In genomic region chr2:131982546-131983196, GRCm38 (mm10) we compare ENCODE assay signal across 9 mouse cellular contexts. TPM values are rescaled to one million over a fixed set of nuclear protein-coding genes. Genes with fewer than 3 reads are reported as not detected.
DNase-seq lines count a peak whose midpoint lies in the region; ATAC-seq lines count a peak whose summit lies in the region.
"Had no signal": no experiment of that assay in that cellular context is flagged by ENCODE, and none has a peak within 500 bp of the region (broad histone marks: within the 10 kb centered on the region; RNA-seq: fewer than 3 reads in every experiment).

No protein-coding gene starts in this region.

- H3K36me3 ChIP-seq in heart, embryonic 12.5 days = no peaks in the 10 kb centered on the region
- no peaks in the 10 kb centered on the region for H3K36me3 ChIP-seq in embryonic facial prominence, embryonic 10.5 days (replicated peaks)
- H3K36me3 ChIP-seq: lung, embryonic 15.5 days had no signal

- peak; percentile 90 for DNase-seq in heart, adult 11 months
- peak; percentile 82 for DNase-seq in adrenal gland, postnatal 14 days
- DNase-seq in embryonic facial prominence, embryonic 10.5 days (ENCODE audit: low spot score) = peak; percentile 68
- peak; percentile 62 to 79 for DNase-seq in heart, postnatal 14 days
- DNase-seq in kidney, postnatal 25 days = peak; percentile 61 to 74
- DNase-seq in lung, postnatal 14 days = peak; percentile 76
- DNase-seq in right cerebral cortex, postnatal 10 days (ENCODE audit: low spot score in 2 of 2) = peak; percentile 71 to 77

- H3K27ac ChIP-seq in heart, embryonic 12.5 days (ENCODE audit: poor library complexity, severe bottlenecking) = no peak overlapping the region
- H3K27ac ChIP-seq in embryonic facial prominence, embryonic 10.5 days (replicated peaks) = no peak overlapping the region
- H3K27ac ChIP-seq: lung, embryonic 15.5 days had no signal

- 17% methylated on average over 6 of the region's 6 CpGs for WGBS in heart, embryonic 12.5 days
- WGBS in embryonic facial prominence, embryonic 10.5 days = 16% methylated on average over 6 of the region's 6 CpGs

- ATAC-seq in heart, embryonic 12.5 days (ENCODE audit: insufficient number of reproducible peaks, low FRiP score) = no peak

- no peak overlapping the region for H3K4me2 ChIP-seq in heart, embryonic 12.5 days
- H3K4me2 ChIP-seq: lung, embryonic 15.5 days had no signal

- no peak overlapping the region for H3K9ac ChIP-seq in heart, embryonic 12.5 days
- H3K9ac ChIP-seq: lung, embryonic 15.5 days had no signal

- no peaks in the 10 kb centered on the region for H3K27me3 ChIP-seq in heart, embryonic 12.5 days (replicated peaks)
- H3K27me3 ChIP-seq in embryonic facial prominence, embryonic 10.5 days (replicated peaks; ENCODE audit: low read depth, poor library complexity, severe bottlenecking) = no peaks in the 10 kb centered on the region
- H3K27me3 ChIP-seq: lung, embryonic 15.5 days had no signal

- H3K4me3 ChIP-seq in heart, embryonic 12.5 days = no peak overlapping the region
- no peak overlapping the region for H3K4me3 ChIP-seq in embryonic facial prominence, embryonic 10.5 days
- H3K4me3 ChIP-seq: lung, embryonic 15.5 days had no signal

- peaks cover 5% of the 10 kb centered on the region for H3K9me3 ChIP-seq in heart, embryonic 12.5 days (replicated peaks)
- H3K9me3 ChIP-seq in embryonic facial prominence, embryonic 10.5 days = peaks cover 2% of the 10 kb centered on the region; the same call in 1 of the 2 replicates
- H3K9me3 ChIP-seq: lung, embryonic 15.5 days had no signal

- intact Hi-C loops in heart, postnatal 14 days (cut with DNase I) = loop anchor here (1.0 to 10.0 kb wide), 5 partner anchors 46 to 502 kb away; no protein-coding TSS in a partner anchor

- H3K4me1 ChIP-seq in heart, embryonic 12.5 days (replicated peaks) = peaks cover 22% of the 10 kb centered on the region
- peaks cover 4% of the 10 kb centered on the region for H3K4me1 ChIP-seq in embryonic facial prominence, embryonic 10.5 days
- H3K4me1 ChIP-seq: lung, embryonic 15.5 days had no signal

RNA-seq across cellular contexts. Expression of gene Prnd, which starts 32.0 kb away (rescaled TPM):
- polyA plus RNA-seq in heart, embryonic 12.5 days (2016; fragmentation: Nextera tagmentation; extraction: Ambion mirVana) = 5.4 and 6.2 TPM in 2 replicates
- total RNA-seq in adrenal gland, postnatal 14 days (2021) = 0.98 and 2.8 TPM in 2 replicates
- polyA plus RNA-seq in embryonic facial prominence, embryonic 10.5 days (2016; fragmentation: Nextera tagmentation; extraction: Ambion mirVana) = 6.6 and 10.0 TPM in 2 replicates
- total RNA-seq in heart, postnatal 14 days (2021) = 10 to 100 TPM in 1 of 2 experiments, 1 to 10 TPM in 1; 3.2 to 10.4 TPM

RNA-seq across cellular contexts. Expression of gene Rassf2, which starts 47.4 kb away (rescaled TPM):
- polyA plus RNA-seq in heart, embryonic 12.5 days (2016; fragmentation: Nextera tagmentation; extraction: Ambion mirVana) = 4.8 and 5.3 TPM in 2 replicates
- 9.4 and 22.2 TPM in 2 replicates for total RNA-seq in adrenal gland, postnatal 14 days (2021)
- 10.6 and 14.2 TPM in 2 replicates for polyA plus RNA-seq in embryonic facial prominence, embryonic 10.5 days (2016; fragmentation: Nextera tagmentation; extraction: Ambion mirVana)
- 10 to 100 TPM; 13.7 to 17.8 TPM for total RNA-seq in heart, postnatal 14 days (2021)
